In genomic region chr7:112830946-112831345, GRCm38 (mm10) we compare ENCODE assay signal across 19 mouse cellular contexts.
DNase-seq lines count a peak whose midpoint lies in the region; ATAC-seq and TF ChIP-seq lines count a peak whose summit lies in the region.
"Had no signal": no experiment of that assay in that cellular context is flagged by ENCODE, and none has a peak within 500 bp of the region (broad histone marks: within the 10 kb centered on the region; RNA-seq: fewer than 3 reads in every experiment).

No protein-coding gene starts in this region.

- no peaks in the 10 kb centered on the region for H3K9me3 ChIP-seq in kidney, postnatal 0 days (replicated peaks; ENCODE audit: low read length)
- H3K9me3 ChIP-seq: embryonic facial prominence, embryonic 13.5 days; forebrain, embryonic 13.5 days; heart, embryonic 12.5 days; hindbrain, embryonic 10.5 days had no signal

- peak overlapping the region; percentile 75 for H3K27ac ChIP-seq in kidney, postnatal 0 days
- H3K27ac ChIP-seq: embryonic facial prominence, embryonic 13.5 days; forebrain, embryonic 13.5 days; hindbrain, embryonic 10.5 days; hindbrain, embryonic 14.5 days had no signal

- H3K27me3 ChIP-seq in kidney, postnatal 0 days (ENCODE audit: insufficient read depth, low read length): no peaks in the 10 kb centered on the region
- H3K27me3 ChIP-seq: embryonic facial prominence, embryonic 13.5 days; forebrain, embryonic 13.5 days; heart, embryonic 12.5 days had no signal

- DNase-seq in kidney, adult 11 months: peak; percentile 86
- no peak for DNase-seq in kidney, postnatal 10 days
- DNase-seq in kidney, adult 9 months: peak; percentile 95
- no peak for DNase-seq in kidney, postnatal 0 days (ENCODE audit: low spot score)
- no peak for DNase-seq in adrenal gland, adult 2 months
- DNase-seq in left cerebral cortex, adult 9 months (ENCODE audit: low spot score in 2 of 2): no peak
- DNase-seq: adrenal gland, postnatal 14 days; B cell, adult 2 months; cerebellum, adult 11-12 months; cerebellum, adult 9-10 months; forebrain, postnatal 0 days; gastrocnemius, postnatal 14 days had no signal

- TF ChIP-seq CTCF in kidney, postnatal 0 days (IDR thresholded peaks at IDR 0.05; ENCODE audit: low read depth): no peak

- no peak overlapping the region for H3K4me3 ChIP-seq in kidney, postnatal 0 days (replicated peaks; ENCODE audit: low read depth, low read length)
- H3K4me3 ChIP-seq: embryonic facial prominence, embryonic 13.5 days; forebrain, embryonic 13.5 days; heart, embryonic 12.5 days; hindbrain, embryonic 10.5 days had no signal

- H3K4me1 ChIP-seq in kidney, postnatal 0 days (replicated peaks; ENCODE audit: insufficient read depth, low read length): peaks cover 38% of the 10 kb centered on the region

- ATAC-seq in kidney, postnatal 0 days (replicated peaks; ENCODE audit: low FRiP score, low read depth): peak; percentile 65
- ATAC-seq in erythroid progenitor cell, adult 5-6 weeks (replicated peaks; ENCODE audit: low FRiP score, poor library complexity, severe bottlenecking): no peak
- ATAC-seq: CD4-positive, CD25-positive, alpha-beta regulatory T cell, adult 4 months; forebrain, embryonic 13.5 days; forebrain, postnatal 0 days had no signal

- H3K4me2 ChIP-seq in kidney, postnatal 0 days (ENCODE audit: low read length): no peak overlapping the region
- H3K4me2 ChIP-seq: embryonic facial prominence, embryonic 13.5 days; forebrain, embryonic 13.5 days; heart, embryonic 12.5 days; hindbrain, embryonic 14.5 days had no signal

- H3K9ac ChIP-seq in kidney, postnatal 0 days (ENCODE audit: low read depth, low read length): no peak overlapping the region
- H3K9ac ChIP-seq: embryonic facial prominence, embryonic 13.5 days; forebrain, embryonic 13.5 days; forebrain, postnatal 0 days; heart, embryonic 12.5 days; hindbrain, embryonic 14.5 days had no signal

- H3K36me3 ChIP-seq in kidney, postnatal 0 days (ENCODE audit: insufficient read depth, low read length): no peaks in the 10 kb centered on the region
- H3K36me3 ChIP-seq: embryonic facial prominence, embryonic 13.5 days; heart, embryonic 12.5 days had no signal

- WGBS in kidney, postnatal 0 days: 57% methylated on average over 4 of the region's 4 CpGs

Comparison
In these comparisons a context has a peak if more than half of its experiments do, and no peak if none do; other contexts are left out.
1. DNase-seq: peak in kidney, adult 11 months (single experiment) and kidney, adult 9 months (single experiment); none in kidney, postnatal 10 days (single experiment), kidney, postnatal 0 days (single experiment), adrenal gland, adult 2 months (single experiment) and left cerebral cortex, adult 9 months (0 of 2).